Mouse (Mus musculus) CD4-positive naive resting alpha-beta T cell, adult 57 days (primary cell): Measurements from ENCODE around the gene Cntrl. TPM values are rescaled to one million over a fixed set of nuclear protein-coding genes. Genes with fewer than 3 reads are reported as not detected.

Experiments
- total RNA-seq: library from RNA; stranded (reverse); gene quantifications from one replicate; pipeline ENCODE4 v1.2.4, GENCODE M21; 2023

Cntrl gene
- 118 TPM for total RNA-seq

GRCm38 (mm10) chr2:35109141-35109923 lies at the start of gene Cntrl:
TSS of gene Cntrl (plus strand) at chr2:35109492.

GRCm38 (mm10) chr2:35061338-35061737 lies 48.0 kb upstream of the Cntrl start, which contains the start of gene Hc:
TSS of gene Hc (minus strand) at chr2:35061438.

GRCm38 (mm10) chr2:35101443-35101842 lies 7.8 kb upstream of the Cntrl start, which contains the start of gene AI182371:
TSS of gene AI182371 (minus strand) at chr2:35101543.

GRCm38 (mm10) chr2:35200898-35201668 lies 91.8 kb downstream of the Cntrl start, which contains the start of gene Rab14:
TSS of gene Rab14 (minus strand) at chr2:35201120.

Other genes with a start within 250 kb of the Cntrl start
- not detected for gene Cutal, start 235.1 kb upstream of the Cntrl start, total RNA-seq
- 28.0 TPM for gene Psmd5, start 234.5 kb upstream of the Cntrl start, total RNA-seq
- 2.8 TPM for gene Phf19, start 195.5 kb upstream of the Cntrl start, total RNA-seq
- gene Traf1, start 147.7 kb upstream of the Cntrl start, total RNA-seq, result 216 TPM
- not detected for gene Hc, start 48.1 kb upstream of the Cntrl start, total RNA-seq
- gene AI182371, start 7.9 kb upstream of the Cntrl start, total RNA-seq, result 0.68 TPM
- gene Rab14, start 91.6 kb downstream of the Cntrl start, total RNA-seq, result 174 TPM
- 24.5 TPM for gene Gsn, start 146.9 kb downstream of the Cntrl start, total RNA-seq
- 3.1 TPM for gene Stom, start 227.5 kb downstream of the Cntrl start, total RNA-seq